Mouse (Mus musculus) forebrain, embryonic 10.5 days (tissue): ENCODE measurements around the gene Rprd1b. TPM values are rescaled to one million over a fixed set of nuclear protein-coding genes. Genes with fewer than 3 reads are reported as not detected.

Source experiments
- DNase-seq: peaks from one replicate; pipeline ENCODE4 v3.0.0-alpha.2; 2017; ENCODE audit warnings: low spot score; ENCODE audit errors: extremely low spot score
- H3K27ac ChIP-seq: fragments of 300-500 bp; sonication (generic); 2 replicates; pipeline ENCODE4 v1.5.1; 2016; ENCODE audit warnings: mild to moderate bottlenecking
- H3K27me3 ChIP-seq: fragments of 300-500 bp; sonication (generic); 2 replicates; pipeline ENCODE4 v1.6.1; 2016; ENCODE audit warnings: mild to moderate bottlenecking; ENCODE audit not compliant: poor library complexity, severe bottlenecking
- H3K36me3 ChIP-seq: fragments of 300-500 bp; sonication (generic); replicated peaks from 2 replicates; pipeline ENCODE4 v1.6.1; 2016; ENCODE audit warnings: mild to moderate bottlenecking, moderate library complexity
- H3K4me1 ChIP-seq: fragments of 300-500 bp; sonication (generic); 2 replicates; pipeline ENCODE4 v1.6.1; 2016
- H3K4me3 ChIP-seq: fragments of 300-500 bp; sonication (generic); 2 replicates; pipeline ENCODE4 v1.5.1; 2016; ENCODE audit warnings: mild to moderate bottlenecking, moderate library complexity
- H3K9me3 ChIP-seq: fragments of 300-500 bp; sonication (generic); 2 replicates; pipeline ENCODE4 v1.6.1; 2016; ENCODE audit warnings: mild to moderate bottlenecking, moderate library complexity
- WGBS: fragments of 180-500 bp; shearing (Covaris S2); methylation state at CpG from one replicate; pipeline ENCODE4 v1.1.7; 2016; 5-methylcytosine and 5-hydroxymethylcytosine counted together
- polyA plus RNA-seq: library from polyadenylated mRNA; unstranded; fragments of >200 nt; fragmentation: Nextera tagmentation; extraction: Ambion mirVana; gene quantifications from 2 replicates; pipeline ENCODE4 v1.2.1, GENCODE M21; 2016

The Rprd1b gene
- polyA plus RNA-seq, 1 experiment from 2014 or later: 59.3 TPM

GRCm38 (mm10) chr2:158009373-158009772, 18.9 kb upstream of the Rprd1b start:
- Histone ChIP-seq H3K36me3 (peaks cover 69% of the 10 kb centered on the region), H3K9me3 (no peaks in the 10 kb centered on the region), H3K27me3 (no peaks in the 10 kb centered on the region), H3K4me3 (no peak overlapping the region), H3K4me1 (no peaks in the 10 kb centered on the region), H3K27ac (no peak overlapping the region)
- DNase-seq: no peak
- 93% methylated on average over 7 of the region's 7 CpGs for WGBS

- Histone ChIP-seq H3K4me1 (no peaks in the 10 kb centered on the region), H3K4me3 (no peak overlapping the region), H3K36me3 (peaks cover 40% of the 10 kb centered on the region), H3K27ac (no peak overlapping the region), H3K9me3 (no peaks in the 10 kb centered on the region), H3K27me3 (no peaks in the 10 kb centered on the region)
- 94% methylated on average over 3 of the region's 3 CpGs for WGBS
- DNase-seq: no peak
Observed at GRCm38 (mm10) chr2:158012608-158013007, 15.7 kb upstream of the Rprd1b start.

DNA sequence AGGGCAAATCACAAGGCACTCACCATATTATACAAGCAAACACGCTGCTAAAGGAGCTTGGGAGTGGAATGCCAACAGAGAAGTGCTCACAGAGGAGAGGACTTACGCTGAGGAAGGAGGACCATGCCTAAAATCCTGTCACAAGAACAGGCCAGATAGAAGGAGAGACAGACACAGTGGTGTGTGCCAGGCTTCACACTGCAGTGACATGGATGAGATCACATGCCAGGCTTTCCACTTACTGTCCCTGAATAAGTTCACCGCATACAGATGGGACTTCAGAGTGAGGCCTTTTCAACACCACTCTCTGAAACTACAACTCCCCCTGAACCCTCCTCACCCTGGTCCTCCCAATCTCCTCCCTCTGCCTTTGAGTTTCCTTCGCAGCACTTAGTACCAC, 11.0 kb upstream of the Rprd1b start:
- H3K4me1 ChIP-seq: no peaks in the 10 kb centered on the region
- no peak overlapping the region for H3K4me3 ChIP-seq
- H3K27ac ChIP-seq: no peak overlapping the region
- WGBS: 91% methylated on average over 4 of the region's 4 CpGs
- H3K36me3 ChIP-seq: peaks cover 9% of the 10 kb centered on the region; the same call in 1 of the 2 replicates
- no peak for DNase-seq
- no peaks in the 10 kb centered on the region for H3K27me3 ChIP-seq
- H3K9me3 ChIP-seq: no peaks in the 10 kb centered on the region

DNA sequence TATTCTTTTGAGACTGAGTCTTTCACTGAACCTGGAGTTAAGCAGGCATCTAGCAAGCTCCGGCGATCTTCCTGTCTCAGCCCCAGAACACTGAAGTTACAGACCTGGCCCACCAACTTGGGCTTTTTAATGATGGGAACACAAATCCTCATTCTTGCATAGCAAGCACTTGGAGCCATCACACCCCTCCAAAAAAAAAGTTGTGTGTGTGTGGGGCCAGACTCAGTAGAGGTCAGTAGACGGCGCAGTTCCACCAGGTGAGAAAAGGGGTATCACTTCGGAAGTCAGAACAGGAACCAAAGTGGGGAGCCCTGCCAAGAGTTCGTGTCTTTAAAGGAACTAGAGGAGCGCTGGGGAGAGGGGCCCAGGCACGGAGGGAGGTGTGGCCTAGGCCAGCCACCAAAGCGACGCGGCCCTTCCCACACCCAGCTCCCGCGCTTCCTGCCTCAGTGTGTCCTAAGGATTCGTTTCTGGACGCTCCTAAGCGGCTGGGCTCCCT, 393 bp upstream of the Rprd1b start:
- WGBS: 3% methylated on average over 16 of the region's 16 CpGs
- H3K4me3 ChIP-seq: peak overlapping the region; percentile 96
- peaks cover 39% of the 10 kb centered on the region for H3K4me1 ChIP-seq
- no peak for DNase-seq
- no peaks in the 10 kb centered on the region for H3K27me3 ChIP-seq
- peaks cover 20% of the 10 kb centered on the region for H3K36me3 ChIP-seq
- H3K9me3 ChIP-seq: no peaks in the 10 kb centered on the region
- peak overlapping the region; percentile 99 for H3K27ac ChIP-seq

DNA sequence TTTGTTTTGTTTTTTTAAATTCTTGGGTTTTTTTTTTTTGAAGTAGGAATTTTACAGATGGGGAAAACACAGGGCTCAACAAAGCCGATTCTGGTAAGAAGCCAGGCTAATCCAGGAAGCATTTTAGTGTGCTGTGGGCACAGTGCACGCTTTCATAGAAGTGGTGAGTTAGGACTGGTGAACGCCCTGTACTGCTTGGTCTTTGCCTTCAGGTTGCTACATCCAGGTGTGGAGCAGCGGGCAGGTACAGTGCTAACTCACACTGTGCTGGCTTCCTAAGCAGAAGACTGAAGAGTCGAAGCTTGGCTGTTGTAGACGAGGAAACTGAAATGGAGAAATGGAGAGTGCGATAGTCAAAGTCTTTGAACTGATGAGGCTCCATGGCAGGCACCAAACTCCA, 1.7 kb downstream of the Rprd1b start:
- peak overlapping the region; percentile 96 for H3K4me3 ChIP-seq
- H3K27me3 ChIP-seq: no peaks in the 10 kb centered on the region
- 88% methylated on average over 7 of the region's 7 CpGs for WGBS
- DNase-seq: no peak
- H3K36me3 ChIP-seq: peaks cover 30% of the 10 kb centered on the region
- no peaks in the 10 kb centered on the region for H3K9me3 ChIP-seq
- H3K27ac ChIP-seq: no peak overlapping the region
- H3K4me1 ChIP-seq: peaks cover 39% of the 10 kb centered on the region

DNA sequence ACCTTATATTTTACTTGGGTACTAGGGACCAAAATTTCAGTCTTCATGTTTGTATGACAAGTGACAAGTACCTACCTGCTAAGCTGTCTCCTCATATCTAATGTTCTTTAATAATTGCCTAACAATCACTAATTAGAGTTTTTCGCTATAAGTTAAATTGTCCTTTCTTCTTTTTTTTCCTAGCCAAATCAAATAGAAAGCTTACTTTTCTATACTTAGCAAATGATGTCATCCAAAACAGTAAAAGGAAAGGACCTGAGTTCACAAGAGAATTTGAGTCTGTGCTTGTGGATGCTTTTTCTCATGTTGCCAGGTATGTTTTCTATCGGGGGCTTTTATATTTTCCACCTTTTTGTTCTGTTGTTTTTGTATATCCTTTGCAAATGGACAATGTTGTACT, 7.5 kb downstream of the Rprd1b start:
- Histone ChIP-seq H3K4me1 (peaks cover 9% of the 10 kb centered on the region), H3K9me3 (no peaks in the 10 kb centered on the region), H3K36me3 (peaks cover 73% of the 10 kb centered on the region), H3K27me3 (no peaks in the 10 kb centered on the region), H3K4me3 (no peak overlapping the region), H3K27ac (no peak overlapping the region)
- DNase-seq: no peak
- 94% methylated on average over 2 of the region's 2 CpGs for WGBS

- DNase-seq: no peak
- Histone ChIP-seq H3K4me3 (no peak overlapping the region), H3K4me1 (peaks cover 3% of the 10 kb centered on the region), H3K27ac (no peak overlapping the region), H3K36me3 (peaks cover 75% of the 10 kb centered on the region), H3K9me3 (no peaks in the 10 kb centered on the region), H3K27me3 (no peaks in the 10 kb centered on the region)
- WGBS: 91% methylated on average over 6 of the region's 6 CpGs
Observed at GRCm38 (mm10) chr2:158036408-158036807, 8.1 kb downstream of the Rprd1b start.

- H3K36me3 ChIP-seq: peaks cover 77% of the 10 kb centered on the region
- no peaks in the 10 kb centered on the region for H3K4me1 ChIP-seq
- no peak for DNase-seq
- no peak overlapping the region for H3K27ac ChIP-seq
- H3K4me3 ChIP-seq: no peak overlapping the region
- H3K27me3 ChIP-seq: no peaks in the 10 kb centered on the region
- H3K9me3 ChIP-seq: no peaks in the 10 kb centered on the region
- 94% methylated on average over 7 of the region's 7 CpGs for WGBS
Observed at GRCm38 (mm10) chr2:158036953-158037352, 8.7 kb downstream of the Rprd1b start.

- no peak overlapping the region for H3K4me3 ChIP-seq
- H3K27me3 ChIP-seq: no peaks in the 10 kb centered on the region
- H3K27ac ChIP-seq: no peak overlapping the region
- 98% methylated on average over 1 of the region's 1 CpGs for WGBS
- DNase-seq: no peak
- no peaks in the 10 kb centered on the region for H3K4me1 ChIP-seq
- H3K36me3 ChIP-seq: peaks cover 77% of the 10 kb centered on the region
- H3K9me3 ChIP-seq: no peaks in the 10 kb centered on the region
Observed at GRCm38 (mm10) chr2:158037571-158037970, 9.3 kb downstream of the Rprd1b start.

DNA sequence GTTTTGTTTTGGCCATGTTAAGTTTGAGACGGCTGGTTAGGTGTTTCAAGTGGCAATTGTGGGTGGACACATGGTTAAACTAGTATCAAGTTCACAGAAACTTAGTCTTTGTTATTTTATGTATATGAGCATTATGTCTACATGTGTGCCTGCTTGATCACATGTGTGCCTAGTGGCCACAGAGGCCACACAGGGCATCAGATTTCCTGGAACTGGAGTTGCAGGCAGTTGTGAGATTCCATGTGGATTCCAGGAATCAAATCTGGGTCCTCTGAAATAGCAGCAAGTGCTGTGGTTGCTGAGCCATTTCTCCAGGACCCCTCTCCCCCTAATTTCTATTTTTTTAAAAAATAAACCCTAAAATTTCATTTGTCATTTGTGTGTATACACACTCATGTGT, 11.4 kb downstream of the Rprd1b start:
- Histone ChIP-seq H3K9me3 (no peaks in the 10 kb centered on the region), H3K36me3 (peaks cover 84% of the 10 kb centered on the region), H3K4me3 (no peak overlapping the region), H3K27me3 (no peaks in the 10 kb centered on the region), H3K27ac (no peak overlapping the region), H3K4me1 (no peaks in the 10 kb centered on the region)
- 79% methylated on average over 1 of the region's 1 CpGs for WGBS
- no peak for DNase-seq

DNA sequence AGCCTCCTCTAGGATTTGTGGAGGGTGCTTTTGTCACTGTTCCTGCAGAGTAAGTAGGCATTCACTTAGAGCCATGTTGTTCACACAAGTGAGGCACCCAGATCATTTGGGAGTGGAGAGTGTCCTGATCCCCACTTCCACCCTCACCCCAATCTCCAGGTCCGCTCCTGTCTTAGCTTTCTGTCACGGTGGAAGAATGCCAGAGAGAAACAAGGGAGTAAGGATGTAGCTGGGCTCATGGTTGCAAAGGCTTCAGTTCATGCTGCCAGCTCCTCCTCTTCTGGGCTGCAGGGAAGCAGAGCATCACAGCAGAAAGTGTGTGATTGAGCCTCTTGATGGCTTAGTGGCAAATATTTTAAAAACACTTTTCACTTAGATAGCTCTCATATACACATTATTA, 12.1 kb downstream of the Rprd1b start:
- Histone ChIP-seq H3K4me3 (no peak overlapping the region), H3K27ac (no peak overlapping the region), H3K27me3 (no peaks in the 10 kb centered on the region), H3K9me3 (no peaks in the 10 kb centered on the region), H3K4me1 (no peaks in the 10 kb centered on the region), H3K36me3 (peaks cover 92% of the 10 kb centered on the region)
- 89% methylated on average over 2 of the region's 2 CpGs for WGBS
- DNase-seq: no peak

GRCm38 (mm10) chr2:158043504-158043903, 15.2 kb downstream of the Rprd1b start:
- Histone ChIP-seq H3K9me3 (no peaks in the 10 kb centered on the region), H3K27me3 (no peaks in the 10 kb centered on the region), H3K4me3 (no peak overlapping the region), H3K36me3 (peaks cover 94% of the 10 kb centered on the region), H3K27ac (no peak overlapping the region), H3K4me1 (no peaks in the 10 kb centered on the region)
- DNase-seq: no peak
- 93% methylated on average over 8 of the region's 8 CpGs for WGBS

DNA sequence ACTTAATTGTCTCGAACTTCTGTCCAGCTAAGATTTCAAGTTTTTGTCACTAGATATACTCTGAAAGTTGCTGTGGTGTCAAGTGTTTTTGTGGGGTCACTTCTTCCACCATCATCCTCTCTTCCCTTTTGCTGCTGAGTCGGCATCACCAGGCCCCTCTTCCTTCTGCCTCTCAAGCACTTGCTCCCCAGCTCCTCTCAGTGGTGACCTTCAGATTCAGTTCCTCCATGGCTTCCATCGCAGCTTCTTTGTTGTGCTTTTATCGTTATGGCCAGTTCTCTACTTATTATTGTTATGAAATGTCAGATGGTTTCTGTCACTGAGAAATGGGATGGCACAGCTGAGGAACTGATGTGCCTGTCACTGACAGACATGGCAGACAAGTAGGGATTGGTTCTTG, 17.9 kb downstream of the Rprd1b start:
- WGBS: 85% methylated on average over 4 of the region's 4 CpGs
- H3K36me3 ChIP-seq: peaks cover 94% of the 10 kb centered on the region
- H3K4me1 ChIP-seq: no peaks in the 10 kb centered on the region
- no peak overlapping the region for H3K4me3 ChIP-seq
- H3K27me3 ChIP-seq: no peaks in the 10 kb centered on the region
- peak; percentile 8 for DNase-seq
- H3K9me3 ChIP-seq: no peaks in the 10 kb centered on the region
- no peak overlapping the region for H3K27ac ChIP-seq

DNA sequence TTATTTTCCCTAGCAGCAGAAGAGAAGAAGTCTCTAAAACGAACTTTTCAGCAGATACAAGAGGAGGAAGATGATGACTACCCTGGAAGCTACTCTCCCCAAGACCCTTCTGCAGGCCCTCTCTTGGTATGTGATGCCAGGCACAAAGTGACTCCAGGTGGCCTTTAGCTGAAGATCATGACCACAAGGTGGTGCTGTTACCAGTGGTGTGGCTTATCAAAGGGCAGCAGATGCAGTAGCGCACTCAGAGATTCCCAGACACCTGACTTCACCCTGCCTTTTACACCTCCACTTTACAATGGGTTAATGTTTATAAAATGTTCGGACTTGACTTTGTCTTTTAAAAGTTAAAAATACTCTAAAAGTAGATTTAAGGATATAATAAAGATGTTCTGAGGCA, 19.6 kb downstream of the Rprd1b start:
- no peaks in the 10 kb centered on the region for H3K9me3 ChIP-seq
- peaks cover 94% of the 10 kb centered on the region for H3K36me3 ChIP-seq
- no peak overlapping the region for H3K4me3 ChIP-seq
- no peak overlapping the region for H3K27ac ChIP-seq
- H3K27me3 ChIP-seq: no peaks in the 10 kb centered on the region
- peak; percentile 27 for DNase-seq
- H3K4me1 ChIP-seq: no peaks in the 10 kb centered on the region
- WGBS: 74% methylated on average over 3 of the region's 3 CpGs
